Mouse (Mus musculus): ENCODE data around the gene Map7.

Map7 gene

DNA sequence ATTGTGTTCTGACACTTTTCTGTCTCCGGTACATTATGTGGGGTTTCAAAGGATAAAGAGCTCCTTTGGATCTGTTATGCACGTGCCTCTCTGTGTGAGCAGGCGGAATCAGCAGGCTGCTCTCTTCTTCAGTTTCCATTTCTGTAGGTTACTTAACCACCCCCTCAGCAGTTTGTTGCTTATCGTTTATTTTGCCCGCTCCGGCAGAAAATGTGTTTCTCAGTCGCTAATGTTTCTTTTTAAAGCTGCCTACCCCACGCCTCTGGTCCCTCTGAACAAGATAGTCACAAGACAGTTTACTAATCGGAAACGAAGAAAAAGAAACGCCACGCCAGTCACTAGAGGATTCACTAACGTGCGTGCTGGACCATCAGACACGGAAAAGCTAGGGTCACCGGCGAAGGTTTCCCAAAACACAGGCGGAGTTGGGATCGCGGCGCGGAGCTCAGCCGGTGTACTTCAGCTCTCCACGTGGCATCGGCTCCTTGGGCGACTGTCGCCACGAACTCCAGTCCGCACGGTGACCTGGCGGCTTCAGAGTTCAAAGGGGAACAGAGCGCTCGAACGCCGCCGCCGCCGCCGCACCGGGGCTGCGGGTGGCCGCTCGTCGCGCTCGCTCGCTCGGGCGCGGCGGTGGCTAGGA, at the start of gene Map7:
Gene Map7 (plus strand): TSS at position 342 of the 643 bp plus-strand sequence.
- DNase-seq (ENCODE audit: low spot score) = no peak

DNA sequence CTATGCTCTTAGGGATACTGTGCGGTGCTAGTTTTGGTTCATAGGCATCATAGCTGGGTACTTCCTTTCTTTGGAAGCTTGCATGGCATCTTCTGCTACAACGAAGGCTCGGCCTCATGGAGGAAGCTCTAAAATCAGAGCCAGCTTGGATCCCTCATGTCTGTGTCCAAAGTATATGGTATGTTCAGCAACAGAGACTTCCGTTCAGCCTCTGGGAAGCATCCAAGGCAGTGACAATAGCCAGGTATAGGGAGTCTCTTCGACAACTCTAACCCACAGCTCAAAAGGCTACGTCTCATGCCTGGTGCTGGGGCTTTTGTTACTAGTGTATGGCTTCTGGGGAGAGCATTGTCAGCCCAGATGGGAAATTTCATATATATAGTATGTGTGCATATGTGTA, 46.8 kb upstream of the Map7 start:
- DNase-seq (ENCODE audit: low spot score) = no peak

DNA sequence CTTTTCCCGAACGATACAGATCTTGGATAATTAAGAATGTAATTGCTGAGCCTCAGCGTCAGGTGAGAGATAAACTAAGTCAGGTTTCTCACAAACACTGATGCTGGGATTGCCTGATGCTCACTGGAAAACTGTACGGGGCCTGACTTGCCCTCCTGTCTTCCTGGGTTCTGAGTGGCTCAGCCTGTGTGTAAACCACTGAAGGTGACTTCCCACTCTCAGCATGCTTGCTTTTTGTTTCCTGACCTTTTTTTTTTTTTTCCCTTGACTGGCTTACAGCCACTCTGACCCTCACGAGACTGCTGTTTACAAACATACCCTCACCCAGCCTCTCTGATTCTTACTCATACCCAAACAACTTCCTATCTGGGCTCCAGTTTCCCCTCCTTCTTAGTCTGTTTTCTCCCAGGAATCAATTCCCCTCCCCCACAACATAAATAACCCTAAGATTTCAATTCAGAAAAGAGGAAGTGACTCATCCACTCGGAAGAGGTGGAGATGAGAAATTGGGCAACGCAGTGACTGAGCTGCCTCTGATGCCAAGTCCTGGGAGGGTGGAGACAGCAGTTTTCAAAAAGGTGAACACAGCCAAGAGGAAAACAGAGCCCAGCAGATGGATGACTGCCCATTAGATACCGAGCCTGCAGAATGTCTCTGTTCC, 43.9 kb upstream of the Map7 start:
- DNase-seq (ENCODE audit: low spot score) = peak; percentile 96

DNA sequence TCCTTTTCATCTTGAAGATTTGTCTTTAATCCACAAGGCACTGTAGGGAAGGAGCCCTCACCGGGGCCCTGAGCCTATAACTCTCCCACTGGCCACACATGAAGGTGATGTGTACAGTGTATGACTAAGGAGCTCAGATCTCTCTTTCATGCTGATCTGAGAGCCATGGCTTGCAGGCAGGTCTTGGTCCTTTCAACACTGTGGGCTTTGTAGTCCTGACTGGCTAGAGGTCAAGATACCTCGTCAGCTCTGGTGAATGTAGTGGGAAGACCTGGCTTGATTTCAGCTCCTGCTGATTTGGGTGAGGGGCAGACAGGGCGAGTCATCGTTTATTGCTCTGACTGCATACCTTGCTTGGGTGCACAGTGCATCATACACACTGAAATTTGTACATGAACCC, 42.7 kb upstream of the Map7 start:
- no peak for DNase-seq (ENCODE audit: low spot score)

- no peak for DNase-seq (ENCODE audit: low spot score)
These were observed 41.2 kb upstream of the Map7 start for GRCm38 (mm10) chr10:20107031-20107430.

DNA sequence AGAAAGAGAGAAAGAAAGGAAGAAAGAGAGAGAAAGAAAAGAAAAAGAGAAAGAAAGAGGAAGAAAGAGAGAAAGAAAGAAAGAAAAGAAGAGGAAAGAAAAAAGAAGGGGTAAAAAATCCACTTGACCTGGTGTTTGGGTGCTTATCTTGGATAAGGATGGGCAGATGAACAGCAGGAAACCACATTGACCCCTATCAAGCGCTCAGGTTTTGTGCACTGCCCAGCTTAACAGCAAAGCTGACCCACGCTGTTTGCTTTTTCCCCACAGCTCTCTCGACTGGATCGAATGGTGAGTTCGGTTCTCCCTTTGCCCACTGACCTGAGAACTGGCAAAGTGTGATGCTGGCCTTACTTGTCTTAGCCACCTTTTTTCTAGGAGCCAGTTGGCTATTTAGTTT, 36.8 kb upstream of the Map7 start:
- DNase-seq (ENCODE audit: low spot score) = no peak

GRCm38 (mm10) chr10:20112026-20112973, 36.0 kb upstream of the Map7 start:
- DNase-seq (ENCODE audit: low spot score) = no peak

- peak; percentile 30 for DNase-seq (ENCODE audit: low spot score)
These were observed 28.5 kb upstream of the Map7 start for GRCm38 (mm10) chr10:20119504-20120425.

- no peak for DNase-seq (ENCODE audit: low spot score)
These were observed 26.3 kb upstream of the Map7 start for GRCm38 (mm10) chr10:20121981-20122380.

DNA sequence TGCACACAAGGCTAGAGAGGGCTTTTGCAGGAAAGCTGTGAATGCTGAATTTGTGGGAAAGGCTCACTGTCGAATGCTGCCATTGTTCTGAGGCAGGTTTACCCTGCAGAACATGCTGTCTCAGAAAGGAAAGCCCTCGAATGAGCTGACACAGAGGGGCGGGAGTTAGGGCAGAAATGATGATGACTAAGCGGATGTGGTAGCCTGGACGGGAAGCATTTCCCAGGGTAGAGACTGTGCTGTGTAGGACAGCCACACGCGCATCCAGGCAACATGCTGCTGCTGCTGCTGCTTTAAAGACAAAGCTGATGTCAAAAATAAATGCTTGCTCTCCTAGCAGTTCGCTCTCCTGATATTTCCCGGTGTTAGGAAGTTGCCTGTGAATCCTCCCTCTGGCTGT, 24.9 kb upstream of the Map7 start:
- peak; percentile 31 for DNase-seq (ENCODE audit: low spot score)

GRCm38 (mm10) chr10:20124576-20124975, 23.7 kb upstream of the Map7 start:
- no peak for DNase-seq (ENCODE audit: low spot score)

DNA sequence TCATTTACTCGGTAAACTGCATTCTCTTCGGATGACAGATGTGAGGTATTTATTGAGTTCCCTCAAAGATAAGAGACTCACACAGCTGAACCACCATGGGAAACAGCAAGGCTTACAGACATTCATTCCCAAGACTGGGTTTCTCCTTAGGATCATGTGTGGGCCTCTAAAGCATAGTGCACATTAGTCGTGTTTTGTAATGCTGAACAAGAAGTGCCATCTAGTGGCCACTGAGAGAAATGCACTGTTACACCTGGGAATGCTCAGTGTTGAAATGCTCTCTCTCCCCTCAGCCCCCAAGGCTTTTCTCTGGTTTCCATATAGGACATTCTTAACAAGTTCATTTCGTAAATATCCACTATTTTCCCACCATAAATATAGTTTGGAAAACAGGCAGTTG, 23.0 kb upstream of the Map7 start:
- DNase-seq (ENCODE audit: low spot score) = peak; percentile 72

DNA sequence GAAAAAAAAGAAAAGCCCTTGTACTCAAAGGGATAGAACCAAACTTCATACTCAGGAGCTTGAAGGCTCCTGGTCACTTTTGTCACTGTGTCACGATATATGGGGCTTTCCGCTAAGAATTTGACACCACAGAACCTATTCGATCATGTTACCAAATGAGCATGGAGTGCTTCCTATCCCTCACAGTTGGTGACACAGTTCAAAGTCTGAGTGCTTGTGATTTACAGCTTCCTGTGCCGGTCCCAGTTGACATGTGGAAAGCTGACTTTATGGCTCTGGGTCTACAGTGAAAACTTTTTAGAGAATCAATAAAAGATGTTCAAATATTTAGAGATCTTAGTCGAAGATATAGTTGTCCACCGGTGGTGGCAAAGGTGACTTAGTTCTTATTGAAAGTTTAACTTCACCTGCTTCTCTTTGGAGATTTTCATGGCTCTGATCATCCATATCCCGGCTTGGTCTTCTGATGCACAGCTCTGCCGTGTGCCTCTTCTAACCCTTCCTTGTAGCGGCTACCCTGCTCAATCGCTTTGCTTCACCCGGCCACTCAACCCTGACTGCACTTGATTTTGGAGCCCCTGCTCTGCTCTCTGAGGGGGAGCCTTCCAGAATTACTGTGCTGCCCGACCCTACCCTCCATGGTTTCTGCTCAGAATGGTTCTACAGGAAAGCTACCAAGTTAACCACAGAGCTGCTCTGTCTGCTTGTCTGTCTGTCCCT, 15.2 kb upstream of the Map7 start:
- DNase-seq (ENCODE audit: low spot score) = no peak

- no peak for DNase-seq (ENCODE audit: low spot score)
These were observed 12.8 kb upstream of the Map7 start for GRCm38 (mm10) chr10:20135350-20136058.

GRCm38 (mm10) chr10:20136505-20136904, 11.8 kb upstream of the Map7 start:
- DNase-seq (ENCODE audit: low spot score) = no peak

DNA sequence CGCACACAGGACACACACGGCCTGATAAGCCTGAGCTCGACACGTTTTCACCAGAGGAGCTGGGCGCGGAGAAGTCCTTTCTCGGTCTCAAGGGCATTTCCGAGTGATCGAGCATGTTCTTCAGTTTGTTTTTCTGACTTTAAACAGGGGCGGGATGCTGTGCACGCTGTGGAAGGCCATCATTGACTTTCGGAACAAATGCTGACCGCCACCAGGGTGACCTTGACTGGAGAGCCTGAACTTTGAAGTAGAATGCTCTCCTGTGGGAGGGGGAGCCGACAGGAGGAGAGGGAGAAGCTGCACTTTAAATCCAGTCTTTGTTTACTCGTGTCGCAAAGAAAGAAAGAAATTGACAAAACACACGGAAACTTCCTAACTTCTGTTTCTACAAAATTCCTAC, 6.9 kb upstream of the Map7 start:
- DNase-seq (ENCODE audit: low spot score) = no peak

GRCm38 (mm10) chr10:20148773-20149120, 476 bp downstream of the Map7 start:
- peak; percentile 71 for DNase-seq (ENCODE audit: low spot score)

DNA sequence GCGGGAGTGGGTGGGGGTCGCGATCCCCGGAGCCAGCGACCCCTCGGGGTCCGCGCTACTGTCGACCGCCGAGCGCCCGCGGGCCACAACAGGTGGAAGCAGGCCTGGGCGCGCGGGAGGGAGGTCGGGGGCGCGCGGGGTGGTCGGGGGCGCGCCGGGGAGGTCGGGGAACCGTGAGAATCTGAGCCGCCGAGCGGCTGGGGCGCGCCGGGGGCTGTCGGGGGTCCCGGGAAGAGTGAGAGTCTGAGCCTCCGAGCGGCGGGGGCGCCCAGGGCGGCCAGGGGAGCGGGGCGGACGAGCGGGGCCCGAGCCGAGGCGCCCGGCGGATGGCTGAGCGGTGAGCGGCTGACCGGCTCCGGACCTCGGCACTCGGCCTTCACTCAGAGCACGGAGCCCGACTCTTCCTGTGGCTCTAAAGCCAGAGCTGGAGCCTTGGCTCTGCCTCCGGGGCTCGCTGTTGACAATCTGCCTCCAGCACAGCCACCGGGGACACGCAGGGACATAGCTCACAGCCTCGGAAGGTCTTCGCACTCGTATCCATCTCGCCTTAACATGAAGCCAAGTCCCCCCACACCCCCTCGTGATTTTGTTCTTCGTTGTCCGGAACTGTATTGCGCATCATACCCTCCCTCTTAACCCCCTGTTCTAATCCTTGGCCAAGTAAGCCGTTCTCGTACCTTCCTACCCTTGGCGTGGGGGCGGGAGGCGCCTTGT, 1.0 kb downstream of the Map7 start:
- DNase-seq (ENCODE audit: low spot score) = no peak

- DNase-seq (ENCODE audit: low spot score) = no peak
These were observed 1.6 kb downstream of the Map7 start for GRCm38 (mm10) chr10:20149835-20150355.

DNA sequence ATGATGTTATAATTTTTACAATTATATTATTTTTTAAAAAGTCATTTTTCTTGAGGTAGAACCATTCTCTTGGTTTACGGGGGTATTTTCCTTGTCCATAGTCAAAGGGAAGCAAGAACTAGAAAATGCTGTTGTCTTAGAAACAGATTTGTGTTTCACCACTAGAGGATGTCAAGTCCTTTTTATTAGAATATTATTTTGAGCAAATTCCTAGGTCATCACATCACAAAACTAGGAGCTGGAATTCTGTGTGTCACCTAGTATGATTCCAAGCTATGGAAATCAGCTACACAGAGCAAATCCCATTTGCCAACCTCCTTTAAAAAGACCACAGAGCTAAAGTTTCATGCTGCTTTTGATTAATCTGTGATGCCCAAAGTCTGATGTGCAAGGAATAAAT, 3.9 kb downstream of the Map7 start:
- no peak for DNase-seq (ENCODE audit: low spot score)
